Mouse (Mus musculus) C2C12 (cell line): ENCODE data around the gene Rabl6. TPM values are rescaled to one million over a fixed set of nuclear protein-coding genes. Genes with fewer than 3 reads are reported as not detected.

Experiments used
- H3K27me3 ChIP-seq: one replicate; pipeline ENCODE4 v1.6.1; 2011; ENCODE audit not compliant: control insufficient read depth, insufficient read depth, insufficient read length
- H3K36me3 ChIP-seq: one replicate; pipeline ENCODE4 v1.6.1; 2011; ENCODE audit not compliant: control insufficient read depth, insufficient read depth
- H3K4me3 ChIP-seq: one replicate; pipeline ENCODE4 v1.5.1; 2011; ENCODE audit warnings: mild to moderate bottlenecking, control low read depth; ENCODE audit not compliant: poor library complexity, insufficient read depth, severe bottlenecking
- H3K79me2 ChIP-seq: one replicate; pipeline ENCODE4 v1.6.1; 2011; ENCODE audit not compliant: control insufficient read depth, insufficient read depth
- H3K79me3 ChIP-seq: one replicate; pipeline ENCODE4 v1.6.1; 2011; ENCODE audit warnings: low read depth, control low read depth
- H3ac ChIP-seq: one replicate; pipeline ENCODE3; 2011; ENCODE audit warnings: low read depth; ENCODE audit not compliant: control insufficient read depth, insufficient read length
- CEBPB ChIP-seq: IDR thresholded peaks from one replicate; pipeline ENCODE4 v1.6.1; 2011; ENCODE audit warnings: low read depth, mild to moderate bottlenecking, control low read depth, moderate library complexity
- CTCF ChIP-seq: IDR thresholded peaks from one replicate; pipeline ENCODE4 v1.5.1; 2011; ENCODE audit not compliant: control insufficient read depth, insufficient read depth, insufficient read length
- FOSL1 ChIP-seq: IDR thresholded peaks from one replicate; pipeline ENCODE4 v1.8.0; 2011; ENCODE audit warnings: mild to moderate bottlenecking, low read length; ENCODE audit not compliant: poor library complexity, insufficient read depth, severe bottlenecking
- MAX ChIP-seq: IDR thresholded peaks from one replicate; pipeline ENCODE4 v1.6.1; 2011; ENCODE audit warnings: mild to moderate bottlenecking, control low read depth
- MYOD1 ChIP-seq: IDR thresholded peaks from one replicate; pipeline ENCODE4 v1.6.1; 2011; ENCODE audit warnings: low read depth; ENCODE audit not compliant: control insufficient read depth, insufficient read length
- MYOG ChIP-seq: IDR thresholded peaks from one replicate; pipeline ENCODE4 v1.6.1; 2011; ENCODE audit not compliant: control insufficient read depth, insufficient read length; ENCODE audit errors: extremely low read depth
- USF1 ChIP-seq: IDR thresholded peaks from one replicate; pipeline ENCODE4 v1.6.1; 2011; ENCODE audit warnings: low read depth, mild to moderate bottlenecking, control low read depth, moderate library complexity
- polyA plus RNA-seq: library from polyadenylated mRNA; unstranded; fragments of >200 nt; fragmentation: generic; extraction: Trizol; gene quantifications from one replicate; pipeline ENCODE4 v1.2.1, GENCODE M21; 2012; ENCODE audit warnings: missing spikeins

Rabl6 gene
- polyA plus RNA-seq, 1 experiment = 58.9 TPM

GRCm38 (mm10) chr2:25549021-25549991, 59.0 kb downstream of the Rabl6 start:
- no peaks in the 10 kb centered on the region for H3K27me3 ChIP-seq
- peaks cover 22% of the 10 kb centered on the region for H3K79me2 ChIP-seq
- peaks cover 8% of the 10 kb centered on the region for H3K36me3 ChIP-seq
- TF ChIP-seq MAX (peak; percentile 34), USF1 (peak; percentile 29), CEBPB (no peak), MYOD1 (peak; percentile 25)
- H3K4me3 ChIP-seq = no peak overlapping the region
- peaks cover 21% of the 10 kb centered on the region for H3K79me3 ChIP-seq
- H3ac ChIP-seq = no peak overlapping the region

- TF ChIP-seq MYOD1 (no peak), CEBPB (no peak), CTCF (no peak), MYOG (no peak), USF1 (no peak), FOSL1 (no peak), MAX (no peak)
- H3K36me3 ChIP-seq = peaks cover 15% of the 10 kb centered on the region
- peak within 1 kb of the TSS; percentile 50 for H3ac ChIP-seq
- H3K79me2 ChIP-seq = peaks cover 46% of the 10 kb centered on the region
- peak within 1 kb of the TSS; percentile 87 for H3K4me3 ChIP-seq
- no peaks in the 10 kb centered on the region for H3K27me3 ChIP-seq
- H3K79me3 ChIP-seq = peaks cover 45% of the 10 kb centered on the region
Measured at GRCm38 (mm10) chr2:25546811-25547491, 61.4 kb downstream of the Rabl6 start, which contains the start of gene Traf2. TSS of gene Traf2 (minus strand) at chr2:25546940.

- H3K4me3 ChIP-seq = peak overlapping the region; percentile 87
- H3K79me3 ChIP-seq = peaks cover 51% of the 10 kb centered on the region
- peaks cover 15% of the 10 kb centered on the region for H3K36me3 ChIP-seq
- H3ac ChIP-seq = peak overlapping the region; percentile 50
- TF ChIP-seq MYOG (no peak), USF1 (no peak), CTCF (no peak), MYOD1 (no peak)
- H3K27me3 ChIP-seq = no peaks in the 10 kb centered on the region
- peaks cover 53% of the 10 kb centered on the region for H3K79me2 ChIP-seq
Measured at GRCm38 (mm10) chr2:25545996-25546810, 62.1 kb downstream of the Rabl6 start.

GRCm38 (mm10) chr2:25541644-25542367, 66.5 kb downstream of the Rabl6 start:
- H3K79me3 ChIP-seq = peaks cover 86% of the 10 kb centered on the region
- H3ac ChIP-seq = no peak overlapping the region
- no peaks in the 10 kb centered on the region for H3K27me3 ChIP-seq
- peaks cover 43% of the 10 kb centered on the region for H3K36me3 ChIP-seq
- TF ChIP-seq FOSL1 (no peak), MYOD1 (peak; percentile 66)
- H3K4me3 ChIP-seq = no peak overlapping the region
- peaks cover 97% of the 10 kb centered on the region for H3K79me2 ChIP-seq

- H3ac ChIP-seq = no peak overlapping the region
- TF ChIP-seq MYOD1 = no peak
- no peak for TF ChIP-seq MAX
- TF ChIP-seq MYOG = no peak
- TF ChIP-seq CTCF = no peak
- TF ChIP-seq USF1 = no peak
- TF ChIP-seq CEBPB = no peak
- no peak for TF ChIP-seq FOSL1
- H3K27me3 ChIP-seq = no peaks in the 10 kb centered on the region
- H3K36me3 ChIP-seq = peaks cover 56% of the 10 kb centered on the region
- H3K79me2 ChIP-seq = peaks cover 98% of the 10 kb centered on the region
- peaks cover 78% of the 10 kb centered on the region for H3K79me3 ChIP-seq
- no peak overlapping the region for H3K4me3 ChIP-seq
Measured at GRCm38 (mm10) chr2:25540541-25540948, 67.8 kb downstream of the Rabl6 start.
